Mouse (Mus musculus): ENCODE data around the gene Ropn1. TPM values are rescaled to one million over a fixed set of nuclear protein-coding genes. Genes with fewer than 3 reads are reported as not detected.
"Not testable (repeated sequence)": the region's sequence is repeated elsewhere in the genome, so short reads cannot be mapped to it uniquely, and the experiment has no call there.

The Ropn1 gene
- polyA plus RNA-seq, 1 experiment, result not detected

DNA sequence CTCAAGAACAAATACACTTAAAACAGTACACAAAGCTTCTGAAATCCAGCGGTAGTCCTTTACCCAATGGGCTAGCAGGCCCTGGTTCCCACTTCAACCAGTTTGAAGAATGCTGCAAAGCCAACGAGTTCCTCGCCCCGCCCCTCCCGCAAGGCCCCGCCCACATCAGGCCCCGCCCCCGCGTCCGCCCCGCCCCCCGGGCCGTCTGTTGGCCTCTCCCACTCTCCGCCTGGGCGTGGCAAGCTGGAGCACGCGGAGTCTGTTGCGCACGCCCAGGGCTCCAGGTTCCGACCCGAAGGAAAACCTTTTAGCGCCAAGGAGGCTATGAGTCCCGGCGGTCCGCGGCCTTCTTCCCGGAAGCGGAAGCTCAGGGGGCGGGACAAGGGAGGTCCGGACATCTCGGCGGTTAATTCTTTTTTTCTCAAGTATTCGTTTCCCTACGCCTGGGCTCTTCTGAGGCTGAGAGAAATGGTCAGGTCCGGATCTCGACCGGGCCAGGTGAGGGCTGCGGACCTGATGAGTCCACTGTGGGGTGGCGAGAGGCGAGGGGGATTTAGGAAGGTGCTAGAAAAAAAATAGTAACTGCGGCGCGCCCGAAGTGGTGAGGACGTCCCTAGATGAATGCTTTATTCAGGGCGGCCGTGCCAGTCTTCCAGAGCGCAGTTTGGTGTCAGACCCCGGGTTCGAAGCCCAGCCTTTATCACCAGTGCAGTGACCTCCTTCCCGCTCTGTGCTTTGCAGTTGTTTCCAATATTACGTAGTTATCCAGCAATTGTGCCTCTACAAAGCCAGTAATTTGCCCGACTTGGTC, 40.8 kb downstream of the Ropn1 start, which contains the start of gene Ccdc14:
Gene Ccdc14 (plus strand): TSS at position 283 of the 811 bp plus-strand sequence.
- peak; percentile 65 for DNase-seq (ENCODE audit: low spot score)

GRCm38 (mm10) chr16:34691156-34691555, 41.4 kb downstream of the Ropn1 start:
- DNase-seq (ENCODE audit: low spot score), result no peak

DNA sequence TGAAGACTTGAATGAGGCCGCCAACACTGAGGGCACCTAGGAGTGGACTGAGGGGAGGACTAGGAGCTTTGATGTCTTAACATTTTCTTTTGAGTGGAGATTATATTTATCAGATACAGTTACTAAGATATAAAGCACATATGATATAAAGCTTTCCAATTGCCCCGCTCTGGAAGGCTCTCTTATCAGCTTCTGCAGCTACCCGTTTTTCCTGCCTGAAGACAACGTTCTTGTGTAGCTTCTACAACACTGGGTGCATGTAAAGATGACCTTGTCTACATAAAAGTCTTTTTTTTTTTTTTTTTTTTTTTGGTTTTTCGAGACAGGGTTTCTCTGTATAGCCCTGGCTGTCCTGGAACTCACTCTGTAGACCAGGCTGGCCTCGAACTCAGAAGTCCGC, 44.8 kb downstream of the Ropn1 start:
- no peak for DNase-seq (ENCODE audit: low spot score)

GRCm38 (mm10) chr16:34698721-34699120, 49.0 kb downstream of the Ropn1 start:
- DNase-seq (ENCODE audit: low spot score), result not testable (repeated sequence)

- DNase-seq (ENCODE audit: low spot score), result no peak
Measured at GRCm38 (mm10) chr16:34700165-34700827, 50.6 kb downstream of the Ropn1 start.

GRCm38 (mm10) chr16:34700828-34701216, 51.1 kb downstream of the Ropn1 start:
- DNase-seq (ENCODE audit: low spot score), result no peak

GRCm38 (mm10) chr16:34706019-34706418, 56.3 kb downstream of the Ropn1 start:
- DNase-seq (ENCODE audit: low spot score), result no peak

DNA sequence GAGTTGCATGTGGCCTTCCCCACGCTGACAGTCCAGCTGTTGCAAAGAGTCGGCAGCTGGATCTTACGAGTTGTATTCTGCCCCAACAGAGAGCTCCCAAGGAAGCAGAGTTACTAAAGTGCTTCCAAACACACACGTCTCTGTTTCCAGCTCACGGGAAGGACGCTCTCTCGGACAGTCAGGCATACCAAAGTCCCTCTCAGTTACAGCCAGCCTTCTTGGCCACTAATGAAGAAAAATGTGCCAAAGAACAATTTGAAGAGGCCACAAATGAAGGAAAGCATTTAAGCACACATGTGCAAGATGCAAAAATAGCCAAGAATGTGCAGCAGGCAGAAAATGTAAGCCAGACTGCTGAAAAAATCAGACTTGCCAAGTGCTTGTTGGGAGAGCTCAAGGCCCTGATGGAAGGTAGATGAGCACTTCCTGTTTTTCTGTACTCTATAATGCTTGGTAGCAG, 56.8 kb downstream of the Ropn1 start:
- no peak for DNase-seq (ENCODE audit: low spot score)

DNA sequence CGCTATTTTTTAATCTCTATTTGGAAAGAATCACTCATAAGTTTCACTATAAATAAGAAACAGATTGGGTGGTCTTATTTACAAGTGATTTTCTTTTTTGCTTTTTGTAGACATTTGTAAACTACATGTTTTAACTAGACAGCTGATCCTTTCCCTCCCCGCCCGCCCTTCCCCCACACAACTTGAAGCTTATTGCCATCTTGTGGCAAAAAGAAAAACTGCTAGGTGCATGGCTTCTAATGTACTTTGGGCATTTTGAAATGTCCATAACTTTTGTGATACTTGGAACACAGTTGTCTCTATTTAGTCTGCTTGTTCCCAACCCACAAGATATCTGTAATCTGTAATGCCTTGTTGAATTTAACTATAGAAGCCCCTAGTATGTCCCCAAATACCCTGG, 61.8 kb downstream of the Ropn1 start:
- no peak for DNase-seq (ENCODE audit: low spot score)

DNA sequence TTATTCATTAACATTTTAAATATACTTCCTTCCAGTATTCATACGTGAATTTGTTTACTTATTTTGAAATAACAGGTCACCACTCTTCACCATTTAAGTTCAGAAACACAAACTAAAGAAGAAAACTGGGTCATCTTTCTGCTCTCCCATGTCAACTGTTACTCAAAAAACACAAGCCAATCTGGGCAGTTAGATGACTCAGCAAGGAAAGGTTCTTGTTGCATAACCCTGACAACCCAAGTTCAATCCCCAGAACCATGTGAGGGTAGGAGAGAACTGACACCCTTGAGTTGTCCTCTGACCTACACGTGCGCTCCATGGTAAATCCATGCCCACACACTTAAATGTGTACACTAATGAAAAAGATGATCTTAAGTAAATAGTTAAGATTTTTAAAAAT, 75.4 kb downstream of the Ropn1 start:
- DNase-seq (ENCODE audit: low spot score), result no peak

Other genes starting within 250 kb of the Ropn1 start
- gene Kalrn, start 76.4 kb upstream of the Ropn1 start, polyA plus RNA-seq (2012; rRNA removed), result 8.4 and 11.4 TPM in 2 replicates
- 3.6 and 3.7 TPM in 2 replicates for gene Ccdc14, start 40.7 kb downstream of the Ropn1 start, polyA plus RNA-seq (2012; rRNA removed)
- 2,043 and 2,359 TPM in 2 replicates for gene Mylk, start 95.3 kb downstream of the Ropn1 start, polyA plus RNA-seq (2012; rRNA removed)